8 mouse cellular contexts compared by ENCODE assay signal in the genomic region with DNA sequence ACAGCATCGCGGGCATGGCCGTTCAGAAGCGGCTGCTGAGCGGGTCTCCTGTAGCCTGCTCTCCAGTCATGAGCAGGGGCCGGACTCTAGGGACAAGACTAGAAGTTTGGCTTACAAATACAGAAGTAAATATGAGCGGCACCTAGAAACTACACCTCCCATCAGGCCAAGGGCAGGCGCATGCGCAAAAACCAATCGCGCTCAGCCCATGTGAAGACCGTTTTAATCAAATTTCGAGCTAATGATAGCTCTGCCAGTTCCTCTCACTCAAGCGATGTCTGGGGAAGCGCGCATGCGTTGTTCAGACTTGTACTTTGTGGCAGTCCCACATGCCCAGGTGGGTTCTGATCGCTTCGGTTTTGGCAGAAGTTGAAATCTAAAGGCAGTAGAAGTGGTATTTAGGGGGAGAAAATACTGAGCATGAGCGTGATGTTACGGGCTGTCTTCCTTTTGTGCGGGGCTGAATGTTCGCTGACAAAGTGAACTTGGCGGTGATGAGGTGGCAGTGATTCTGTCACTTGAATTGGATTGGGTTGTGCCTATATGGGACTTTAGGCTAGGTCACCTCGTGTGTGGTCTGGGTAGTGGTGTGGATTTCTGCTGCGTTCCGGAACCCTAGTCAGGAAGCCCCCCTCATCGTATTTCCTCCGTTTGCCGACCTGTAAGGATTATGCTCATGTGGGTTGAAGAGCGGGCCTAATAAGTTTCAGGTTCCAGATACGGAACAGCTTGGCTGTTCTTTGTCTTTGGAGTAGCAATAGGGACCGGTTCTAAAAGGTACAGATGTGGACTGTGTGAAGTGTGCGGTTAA. TPM values are rescaled to one million over a fixed set of nuclear protein-coding genes. Genes with fewer than 3 reads are reported as not detected.
DNase-seq lines count a peak whose midpoint lies in the region; ATAC-seq lines count a peak whose summit lies in the region.

Gene Arsk, minus strand, starts transcription at position 168 of the 811 bp plus-strand sequence.
Gene Ttc37, plus strand, starts transcription at position 242 of the 811 bp plus-strand sequence.

- peak within 1 kb of the TSS; percentile 88 for H3K4me3 ChIP-seq in lung, embryonic 16.5 days (ENCODE audit: low read length)

- H3K27ac ChIP-seq in lung, embryonic 16.5 days (ENCODE audit: low read length) = peak within 1 kb of the TSS; percentile 73

- peak within 1 kb of the TSS; percentile 85 for H3K9ac ChIP-seq in lung, embryonic 16.5 days (ENCODE audit: low read length)

- H3K9me3 ChIP-seq in lung, embryonic 16.5 days (ENCODE audit: control insufficient read depth, low read length) = no peaks in the 10 kb centered on the region

- peak; percentile 92 to 93 for ATAC-seq in hematopoietic stem cell, adult 5-6 weeks (replicated peaks in 1 of 2; ENCODE audit: insufficient read depth in 1 of 2, low FRiP score in 2 of 2, low TSS enrichment in 1 of 2, low read depth in 1 of 2, poor library complexity in 2 of 2, severe bottlenecking in 2 of 2)
- ATAC-seq in lung, embryonic 16.5 days (ENCODE audit: low read depth) = peak; percentile 98

- 0 out of 2 replicates have a peak, but pooled peaks cover 4% of the 10 kb centered on the region for H3K4me1 ChIP-seq in lung, embryonic 16.5 days (replicated peaks; ENCODE audit: control insufficient read depth, insufficient read depth, low read length)

- no peaks in the 10 kb centered on the region for H3K27me3 ChIP-seq in lung, embryonic 16.5 days (ENCODE audit: control insufficient read depth, insufficient read depth, low read depth, low read length)

- no peaks in the 10 kb centered on the region for H3K36me3 ChIP-seq in lung, embryonic 16.5 days (ENCODE audit: control insufficient read depth, insufficient read depth, low read length)

- WGBS in lung, embryonic 16.5 days = under 1% methylated on average over 34 of the region's 34 CpGs

- peak; percentile 97 for DNase-seq in MEL-GATA-1-ER (ENCODE audit: extremely low read depth, low read depth)
- peak; percentile 91 for DNase-seq in cerebellum, adult 8-10 months
- peak; percentile 98 for DNase-seq in forelimb bud, embryonic 11.5 days (ENCODE audit: low read depth, low spot score)
- peak; percentile 94 for DNase-seq in layer of hippocampus, adult 9-10 months (ENCODE audit: low spot score)
- DNase-seq in ovary, postnatal 10 days (ENCODE audit: low spot score) = peak; percentile 64
- peak; percentile 87 to 92 for DNase-seq in thymus, postnatal 10 days (ENCODE audit: low spot score in 2 of 2)

- H3K4me2 ChIP-seq in lung, embryonic 16.5 days (ENCODE audit: low read depth, low read length) = peak within 1 kb of the TSS; percentile 78

RNA-seq across cellular contexts. Expression of gene Arsk, which starts in this region (rescaled TPM):
- total RNA-seq in hematopoietic stem cell, adult 5-6 weeks (2017) = 23.5 and 43.2 TPM in 2 replicates
- polyA plus RNA-seq in lung, embryonic 16.5 days (2015; fragmentation: Nextera tagmentation; extraction: Ambion mirVana) = 8.3 and 9.2 TPM in 2 replicates

RNA-seq across cellular contexts. Expression of gene Ttc37, which starts in this region (rescaled TPM):
- total RNA-seq in hematopoietic stem cell, adult 5-6 weeks (2017) = 49.9 and 52.2 TPM in 2 replicates
- 12.5 and 12.6 TPM in 2 replicates for polyA plus RNA-seq in lung, embryonic 16.5 days (2015; fragmentation: Nextera tagmentation; extraction: Ambion mirVana)

Comparison
In these comparisons a context has a peak if more than half of its experiments do, and no peak if none do; other contexts are left out.
1. Peak in every context shown above with its lines: DNase-seq, ATAC-seq, H3K4me3 ChIP-seq and H3K27ac ChIP-seq.